ENCODE assay signal across 18 mouse cellular contexts in the genomic region with DNA sequence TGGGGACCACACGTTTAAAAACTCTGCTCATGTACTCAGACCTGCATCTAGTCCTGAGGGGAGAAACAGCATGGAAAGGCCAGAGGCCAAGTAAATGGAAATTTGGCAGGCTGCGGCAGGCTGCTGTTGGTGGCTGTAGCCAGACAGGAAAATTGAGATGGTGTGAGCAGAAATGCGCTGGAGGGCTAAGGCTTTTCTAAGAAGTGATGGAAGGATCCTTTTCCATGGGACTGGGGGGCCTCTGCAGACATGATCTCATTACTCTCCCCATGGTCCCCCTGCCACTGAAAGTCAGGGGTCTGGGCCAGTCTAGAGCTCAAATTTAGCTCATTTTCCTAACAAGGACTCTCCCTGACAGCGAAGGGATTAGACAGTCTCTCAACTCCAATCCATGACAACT. TPM values are rescaled to one million over a fixed set of nuclear protein-coding genes. Genes with fewer than 3 reads are reported as not detected.
DNase-seq lines count a peak whose midpoint lies in the region; ATAC-seq and TF ChIP-seq lines count a peak whose summit lies in the region.
"Had no signal": no experiment of that assay in that cellular context is flagged by ENCODE, and none has a peak within 500 bp of the region (broad histone marks: within the 10 kb centered on the region; RNA-seq: fewer than 3 reads in every experiment).

No protein-coding gene starts in this region.

- no peaks in the 10 kb centered on the region for H3K4me1 ChIP-seq in heart, embryonic 15.5 days (replicated peaks)
- H3K4me1 ChIP-seq in embryonic facial prominence, embryonic 10.5 days: peaks cover 25% of the 10 kb centered on the region
- H3K4me1 ChIP-seq in lung, postnatal 0 days (ENCODE audit: insufficient read depth, low read depth, low read length): no peaks in the 10 kb centered on the region
- H3K4me1 ChIP-seq: forebrain, embryonic 13.5 days; hindbrain, embryonic 15.5 days; midbrain, embryonic 12.5 days had no signal

- intact Hi-C loops in gastrocnemius, adult 2 months (cut with DNase I): no loop called here

- H3K9me3 ChIP-seq in heart, embryonic 15.5 days (replicated peaks): no peaks in the 10 kb centered on the region
- peaks cover 4% of the 10 kb centered on the region; the same call in 1 of the 2 replicates for H3K9me3 ChIP-seq in embryonic facial prominence, embryonic 10.5 days
- H3K9me3 ChIP-seq in lung, postnatal 0 days (ENCODE audit: low read length): no peaks in the 10 kb centered on the region
- H3K9me3 ChIP-seq: forebrain, embryonic 13.5 days; hindbrain, embryonic 15.5 days; liver, embryonic 15.5 days; midbrain, embryonic 12.5 days had no signal

- no peak overlapping the region for H3K9ac ChIP-seq in heart, embryonic 15.5 days
- no peak overlapping the region for H3K9ac ChIP-seq in lung, postnatal 0 days (replicated peaks; ENCODE audit: low read depth)
- H3K9ac ChIP-seq: forebrain, embryonic 13.5 days; heart, embryonic 13.5 days; hindbrain, embryonic 15.5 days; liver, embryonic 15.5 days; midbrain, embryonic 12.5 days had no signal

- H3K4me2 ChIP-seq in heart, embryonic 15.5 days: no peak overlapping the region
- H3K4me2 ChIP-seq in lung, postnatal 0 days (replicated peaks; ENCODE audit: low read depth, low read length): no peak overlapping the region
- H3K4me2 ChIP-seq: forebrain, embryonic 13.5 days; heart, embryonic 13.5 days; hindbrain, embryonic 15.5 days; liver, embryonic 15.5 days; midbrain, embryonic 12.5 days had no signal

- no peak overlapping the region for H3K4me3 ChIP-seq in heart, embryonic 15.5 days
- no peak overlapping the region for H3K4me3 ChIP-seq in embryonic facial prominence, embryonic 10.5 days
- no peak overlapping the region for H3K4me3 ChIP-seq in gastrocnemius, adult 2 months
- no peak overlapping the region for H3K4me3 ChIP-seq in lung, postnatal 0 days (ENCODE audit: low read depth, low read length)
- H3K4me3 ChIP-seq: forebrain, embryonic 13.5 days; heart, embryonic 13.5 days; hindbrain, embryonic 15.5 days; liver, embryonic 15.5 days; midbrain, embryonic 12.5 days; myocyte had no signal

- 61% methylated on average over 4 of the region's 4 CpGs for WGBS in heart, embryonic 15.5 days
- WGBS in embryonic facial prominence, embryonic 10.5 days: 57% methylated on average over 4 of the region's 4 CpGs
- WGBS in lung, postnatal 0 days: 57% methylated on average over 4 of the region's 4 CpGs

- no peak for TF ChIP-seq CTCF in gastrocnemius, adult 2 months (IDR thresholded peaks at IDR 0.05)
- TF ChIP-seq CTCF in lung, postnatal 0 days (IDR thresholded peaks at IDR 0.05): no peak

- ATAC-seq in heart, embryonic 15.5 days (replicated peaks; ENCODE audit: insufficient number of reproducible peaks, insufficient read depth, low FRiP score, low read depth): no peak
- peak; percentile 57 for ATAC-seq in lung, postnatal 0 days
- ATAC-seq in CD4-positive, CD25-positive, alpha-beta regulatory T cell, adult 4 months: no peak
- ATAC-seq in megakaryocyte, adult 5-6 weeks (ENCODE audit: poor library complexity, severe bottlenecking): no peak
- ATAC-seq: activated CD4-positive, CD25-positive, alpha-beta regulatory T cell, adult 4 months; forebrain, embryonic 13.5 days; intestine, postnatal 0 days had no signal

- DNase-seq in heart, adult 9 months (ENCODE audit: low spot score in 2 of 2): no peak
- DNase-seq in embryonic facial prominence, embryonic 10.5 days (ENCODE audit: low spot score): peak; percentile 17
- DNase-seq in gastrocnemius, adult 2 months: peak; percentile 63
- DNase-seq in lung, postnatal 0 days (ENCODE audit: low spot score): no peak
- no peak for DNase-seq in neural tube, embryonic 10.5 days (ENCODE audit: extremely low spot score, low spot score)
- DNase-seq: cerebellum, postnatal 10 days; kidney, postnatal 10 days had no signal

- H3K27me3 ChIP-seq in heart, embryonic 15.5 days: no peaks in the 10 kb centered on the region
- no peaks in the 10 kb centered on the region for H3K27me3 ChIP-seq in embryonic facial prominence, embryonic 10.5 days (replicated peaks; ENCODE audit: low read depth, poor library complexity, severe bottlenecking)
- H3K27me3 ChIP-seq in lung, postnatal 0 days (replicated peaks; ENCODE audit: insufficient read depth, low read length): no peaks in the 10 kb centered on the region
- H3K27me3 ChIP-seq: forebrain, embryonic 13.5 days; heart, embryonic 13.5 days; hindbrain, embryonic 15.5 days; liver, embryonic 15.5 days; midbrain, embryonic 12.5 days had no signal

- TF ChIP-seq EP300 in lung, postnatal 0 days (IDR thresholded peaks at IDR 0.05): no peak

- H3K36me3 ChIP-seq in heart, embryonic 15.5 days: no peaks in the 10 kb centered on the region
- H3K36me3 ChIP-seq in embryonic facial prominence, embryonic 10.5 days (replicated peaks): no peaks in the 10 kb centered on the region
- H3K36me3 ChIP-seq in lung, postnatal 0 days (ENCODE audit: insufficient read depth, low read length): no peaks in the 10 kb centered on the region
- H3K36me3 ChIP-seq: heart, embryonic 13.5 days; hindbrain, embryonic 15.5 days; liver, embryonic 15.5 days; midbrain, embryonic 12.5 days had no signal

- H3K27ac ChIP-seq in heart, embryonic 15.5 days: peak overlapping the region; percentile 9; the same call in 1 of the 2 replicates
- peak overlapping the region; percentile 24 for H3K27ac ChIP-seq in embryonic facial prominence, embryonic 10.5 days (replicated peaks)
- peak overlapping the region; percentile 35; the same call in 1 of the 2 replicates for H3K27ac ChIP-seq in gastrocnemius, adult 2 months
- H3K27ac ChIP-seq in lung, postnatal 0 days (ENCODE audit: low read length): no peak overlapping the region
- H3K27ac ChIP-seq: forebrain, embryonic 13.5 days; heart, embryonic 13.5 days; hindbrain, embryonic 15.5 days; liver, embryonic 15.5 days; midbrain, embryonic 12.5 days had no signal

RNA-seq across cellular contexts. Expression of a gene that starts 39.8 kb away (rescaled TPM):
- 4.7 and 6.4 TPM in 2 replicates for polyA plus RNA-seq in heart, embryonic 15.5 days (2015; fragmentation: Nextera tagmentation; extraction: Ambion mirVana)
- polyA plus RNA-seq in embryonic facial prominence, embryonic 10.5 days (2016; fragmentation: Nextera tagmentation; extraction: Ambion mirVana): 15.0 and 22.2 TPM in 2 replicates
- total RNA-seq in gastrocnemius, adult 2 months (2021): 10 to 100 TPM; 11.6 to 12.2 TPM
- 6.4 and 7.1 TPM in 2 replicates for polyA plus RNA-seq in lung, postnatal 0 days (2015; fragmentation: Nextera tagmentation; extraction: Ambion mirVana)
- polyA plus RNA-seq in CD4-positive, CD25-positive, alpha-beta regulatory T cell, adult 4 months (2017; shearing (Covaris generic)): 10 to 100 TPM; 24.9 to 35.4 TPM
- total RNA-seq in megakaryocyte, adult 5-6 weeks (2015): 5.6 and 9.0 TPM in 2 replicates
- 2.7 and 4.0 TPM in 2 replicates for total RNA-seq in megakaryocyte, adult 5-6 weeks (2017)

Comparison
In these comparisons a context has a peak if more than half of its experiments do, and no peak if none do; other contexts are left out.
1. DNase-seq: peak in embryonic facial prominence, embryonic 10.5 days (single experiment) and gastrocnemius, adult 2 months (single experiment); none in heart, adult 9 months (0 of 2), lung, postnatal 0 days (single experiment) and neural tube, embryonic 10.5 days (single experiment).